Mouse (Mus musculus) megakaryocyte, adult 5-6 weeks (primary cell): ENCODE measurements around the gene Gm45021. TPM values are rescaled to one million over a fixed set of nuclear protein-coding genes. Genes with fewer than 3 reads are reported as not detected.
"Not testable (repeated sequence)": the region's sequence is repeated elsewhere in the genome, so short reads cannot be mapped to it uniquely, and the experiment has no call there.

Source experiments
- ATAC-seq: 2 replicates; pipeline ENCODE4 v1.8.0; 2016; ENCODE audit warnings: mild to moderate bottlenecking, inconsistent platforms; ENCODE audit not compliant: poor library complexity, severe bottlenecking
- total RNA-seq, 2 experiments: library from RNA; stranded (forward) in 1 of 2; stranded (reverse) in 1 of 2; fragments of 153-499, 151-499 nt in 1 of 2; fragments of 221-1000, 200-1000 nt in 1 of 2; gene quantifications; 2 replicates each; pipeline versions ENCODE4 v1.2.3 to v1.2.4; 2015 to 2017

Gm45021 gene
- total RNA-seq, 2 experiments from 2014 or later, result not detected

- no peak for ATAC-seq
These were observed 20.1 kb downstream of the Gm45021 start for GRCm38 (mm10) chr6:48609512-48609911.

GRCm38 (mm10) chr6:48610657-48611056 is 21.2 kb downstream of the Gm45021 start:
- ATAC-seq, result no peak

DNA sequence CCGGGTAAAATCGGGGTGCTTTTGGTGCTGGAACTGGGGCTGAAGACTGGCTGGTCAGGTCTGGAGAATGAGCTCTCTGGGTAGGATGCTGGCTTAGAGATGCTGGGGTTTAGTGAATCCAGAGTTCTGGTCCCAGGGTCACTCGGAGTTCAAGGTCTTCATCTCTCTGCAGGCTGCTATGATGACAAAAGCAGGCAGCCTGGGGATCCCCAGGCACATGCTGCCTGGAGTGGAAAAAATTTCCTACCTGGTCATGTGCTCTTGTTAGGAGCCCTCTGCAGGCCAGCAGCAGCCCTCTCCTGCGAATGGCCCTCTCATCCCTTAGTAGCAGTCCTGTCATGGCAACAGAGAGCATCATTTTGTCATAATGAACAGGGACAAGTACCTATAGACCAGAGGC is 24.1 kb downstream of the Gm45021 start:
- no peak for ATAC-seq

GRCm38 (mm10) chr6:48614756-48615155 is 25.3 kb downstream of the Gm45021 start:
- ATAC-seq, result no peak

DNA sequence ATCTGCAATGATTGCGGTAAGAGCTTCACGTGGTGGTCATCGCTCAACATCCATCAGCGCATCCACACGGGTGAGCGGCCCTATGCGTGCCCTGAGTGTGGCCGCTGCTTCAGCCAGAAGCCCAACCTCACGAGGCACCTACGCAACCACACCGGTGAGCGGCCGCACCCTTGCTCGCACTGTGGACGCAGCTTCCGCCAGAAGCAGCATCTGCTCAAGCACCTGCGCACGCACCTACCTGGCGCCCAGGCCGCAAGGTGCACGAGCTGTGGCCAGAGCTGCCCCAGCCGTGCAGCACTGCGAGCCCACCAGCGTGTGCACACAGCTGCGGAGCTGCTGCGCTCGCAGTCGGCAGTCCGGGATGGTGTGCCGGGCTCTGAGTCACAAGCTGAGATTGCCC is 30.6 kb downstream of the Gm45021 start:
- ATAC-seq, result no peak

GRCm38 (mm10) chr6:48622186-48622843 is 32.9 kb downstream of the Gm45021 start:
- not testable (repeated sequence) for ATAC-seq

- no peak for ATAC-seq
These were observed 34.0 kb downstream of the Gm45021 start for GRCm38 (mm10) chr6:48623460-48623859.

DNA sequence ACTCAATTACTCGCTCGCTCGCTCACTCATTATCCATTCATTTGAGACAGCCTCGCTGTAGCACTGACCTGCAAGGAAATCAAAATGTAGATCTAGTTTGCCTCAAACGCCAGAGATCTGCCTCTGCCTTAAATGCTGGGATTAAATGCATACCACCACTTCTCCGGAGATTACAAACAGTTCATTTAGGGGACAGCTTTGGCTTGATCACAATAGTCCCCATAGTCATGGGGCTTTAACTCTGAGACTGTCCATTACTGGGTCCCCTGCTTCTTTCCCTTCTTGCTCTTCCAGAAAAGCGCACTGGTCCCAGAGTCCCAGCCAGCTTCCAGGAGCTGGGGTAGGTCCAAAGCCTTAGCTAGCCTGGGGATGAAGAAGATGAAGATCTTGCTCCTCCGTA is 37.1 kb downstream of the Gm45021 start, which contains the start of gene AI854703:
TSS of gene AI854703 (plus strand) at position 301 of the 400 bp plus-strand sequence.
- no peak for ATAC-seq

DNA sequence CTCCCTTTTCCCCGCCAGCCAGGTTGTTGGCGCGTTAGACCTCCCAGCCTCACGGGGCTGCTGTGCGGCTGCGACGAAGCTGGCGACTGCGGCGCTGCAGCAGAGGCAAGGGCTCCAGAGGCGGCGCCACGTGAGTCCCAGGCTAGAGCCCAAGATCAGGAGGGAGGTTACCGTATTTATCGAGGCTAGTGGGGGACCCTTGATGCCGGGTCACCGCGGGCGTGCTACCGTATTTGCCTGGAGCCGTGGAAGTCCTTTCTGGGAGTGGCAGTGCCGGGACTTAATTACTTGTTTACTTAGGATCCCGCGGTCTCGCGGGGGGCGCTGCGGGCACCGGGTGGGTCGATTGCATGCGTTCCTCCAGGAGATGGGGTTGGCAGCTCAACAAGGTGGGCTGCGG is 37.6 kb downstream of the Gm45021 start:
- no peak for ATAC-seq

DNA sequence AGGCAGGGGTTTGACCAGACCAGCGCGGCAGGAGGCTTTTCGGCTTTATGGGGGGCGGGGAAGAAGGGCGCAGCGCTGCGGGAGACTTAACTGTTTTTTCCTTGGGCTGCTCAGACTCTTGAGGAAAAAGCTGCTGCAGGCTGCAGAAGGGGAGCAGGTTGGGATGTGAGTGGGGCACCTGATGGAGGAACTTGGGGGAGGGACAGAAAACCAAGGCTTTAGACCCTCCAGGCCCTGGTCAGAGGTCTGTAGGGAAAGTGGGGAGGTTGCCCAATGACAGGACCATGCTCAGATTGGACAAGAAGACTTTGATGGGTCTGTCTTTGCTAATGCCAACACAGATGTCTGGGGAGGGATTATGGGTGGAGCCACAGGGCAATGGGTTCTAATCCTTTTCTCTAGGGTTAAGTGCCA is 38.1 kb downstream of the Gm45021 start:
- ATAC-seq, result no peak

DNA sequence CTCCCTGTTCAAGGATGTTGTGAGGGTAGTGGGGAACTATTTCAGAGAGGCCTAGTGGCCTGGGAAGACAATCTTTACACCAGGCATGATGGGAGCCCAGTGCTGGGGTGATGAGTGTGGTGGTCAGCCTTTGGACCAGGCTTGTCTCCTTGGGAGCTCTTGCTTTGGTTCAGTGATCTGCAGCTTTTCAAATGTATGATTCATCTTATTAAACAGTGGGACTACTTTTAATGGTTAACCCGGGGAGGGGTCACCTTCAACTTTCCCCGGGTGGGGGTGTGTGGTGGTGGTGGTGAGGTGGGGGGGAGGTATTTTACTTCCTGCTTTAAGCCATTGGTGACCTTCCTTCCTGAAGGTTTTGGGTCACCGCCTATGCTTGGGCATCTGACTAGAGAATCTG is 39.0 kb downstream of the Gm45021 start:
- no peak for ATAC-seq

DNA sequence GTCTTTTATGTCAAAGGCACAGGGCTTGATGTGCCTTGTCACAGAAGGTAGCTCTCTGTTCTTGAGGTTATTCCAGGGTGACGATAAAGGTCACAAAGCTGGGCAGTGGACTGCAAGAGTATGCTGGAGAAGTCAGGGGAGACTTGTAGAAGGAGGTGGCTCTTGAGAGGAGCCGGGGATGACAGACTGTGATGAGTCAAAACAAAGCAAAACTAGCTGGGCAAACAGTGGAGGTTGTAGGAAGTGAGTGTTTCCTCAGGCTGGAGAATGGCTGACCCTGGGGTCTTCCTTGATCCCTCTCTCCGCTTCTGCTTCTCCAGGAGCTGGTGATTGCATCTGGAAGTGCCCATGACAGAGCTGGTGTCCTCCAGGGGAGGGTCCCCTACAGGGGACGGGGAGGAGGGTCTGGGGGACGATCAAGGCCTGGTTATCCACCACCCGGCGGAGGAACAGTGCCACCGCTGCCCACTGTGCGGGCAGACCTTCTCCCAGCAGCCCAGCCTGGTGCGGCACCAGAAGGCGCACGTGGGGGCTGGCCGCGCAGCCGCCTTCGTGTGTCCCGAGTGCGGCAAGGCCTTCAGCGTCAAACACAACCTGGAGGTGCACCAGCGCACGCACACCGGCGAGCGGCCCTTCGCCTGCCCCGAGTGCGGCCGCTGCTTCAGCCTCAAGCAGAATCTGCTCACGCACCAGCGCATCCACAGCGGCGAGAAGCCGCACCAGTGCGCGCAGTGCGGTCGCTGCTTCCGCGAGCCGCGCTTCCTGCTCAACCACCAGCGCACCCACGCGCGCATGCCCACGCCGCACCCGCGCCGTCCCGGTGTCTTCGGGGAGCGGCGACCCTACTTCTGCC is 39.6 kb downstream of the Gm45021 start:
- peak; percentile 65 for ATAC-seq

DNA sequence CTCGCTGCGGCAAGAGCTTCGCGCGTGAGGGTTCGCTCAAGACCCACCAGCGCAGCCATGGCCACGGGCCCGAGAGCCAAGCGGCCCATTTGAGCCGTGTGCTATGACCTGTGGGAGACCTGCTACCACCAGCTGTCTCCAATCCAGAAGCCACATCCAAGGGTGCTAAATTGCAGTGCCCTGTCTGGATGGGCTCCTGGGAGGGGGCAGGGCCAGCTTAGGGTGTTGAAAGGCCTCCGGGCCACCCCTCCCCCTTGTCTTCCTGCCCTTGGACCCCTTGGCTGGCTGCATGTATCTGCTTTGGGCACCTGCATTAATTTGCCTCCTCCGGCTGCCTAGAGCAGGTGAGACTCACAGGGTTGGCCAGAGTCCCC is 40.2 kb downstream of the Gm45021 start:
- no peak for ATAC-seq

GRCm38 (mm10) chr6:48630831-48631230 is 41.4 kb downstream of the Gm45021 start:
- no peak for ATAC-seq

- ATAC-seq, result no peak
These were observed 45.7 kb downstream of the Gm45021 start for GRCm38 (mm10) chr6:48635105-48635504.

- ATAC-seq, result no peak
These were observed 47.1 kb downstream of the Gm45021 start for GRCm38 (mm10) chr6:48636515-48636914.

GRCm38 (mm10) chr6:48637811-48638500 is 48.5 kb downstream of the Gm45021 start:
- no peak for ATAC-seq

DNA sequence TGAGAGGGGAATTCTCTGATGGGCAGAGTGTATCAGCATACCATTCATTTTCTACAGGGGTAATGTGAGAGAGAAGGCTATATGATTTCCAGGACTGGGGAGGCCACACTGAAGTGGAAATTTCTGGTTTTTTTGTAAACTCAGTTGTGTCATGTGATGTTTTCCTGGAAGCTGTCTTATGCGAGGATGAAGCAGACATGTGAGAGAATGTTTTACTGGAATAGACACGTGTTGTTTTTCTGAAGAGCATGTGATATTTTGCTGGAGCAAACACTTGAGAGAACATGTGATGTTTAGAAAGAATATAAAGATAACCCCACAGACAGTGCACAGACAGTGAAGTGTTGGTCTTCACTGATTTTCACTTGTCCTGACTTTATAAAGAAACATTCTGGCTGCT is 49.1 kb downstream of the Gm45021 start:
- no peak for ATAC-seq

GRCm38 (mm10) chr6:48641391-48641790 is 52.0 kb downstream of the Gm45021 start:
- no peak for ATAC-seq

- ATAC-seq, result no peak
These were observed 53.4 kb downstream of the Gm45021 start for GRCm38 (mm10) chr6:48642764-48643292.

DNA sequence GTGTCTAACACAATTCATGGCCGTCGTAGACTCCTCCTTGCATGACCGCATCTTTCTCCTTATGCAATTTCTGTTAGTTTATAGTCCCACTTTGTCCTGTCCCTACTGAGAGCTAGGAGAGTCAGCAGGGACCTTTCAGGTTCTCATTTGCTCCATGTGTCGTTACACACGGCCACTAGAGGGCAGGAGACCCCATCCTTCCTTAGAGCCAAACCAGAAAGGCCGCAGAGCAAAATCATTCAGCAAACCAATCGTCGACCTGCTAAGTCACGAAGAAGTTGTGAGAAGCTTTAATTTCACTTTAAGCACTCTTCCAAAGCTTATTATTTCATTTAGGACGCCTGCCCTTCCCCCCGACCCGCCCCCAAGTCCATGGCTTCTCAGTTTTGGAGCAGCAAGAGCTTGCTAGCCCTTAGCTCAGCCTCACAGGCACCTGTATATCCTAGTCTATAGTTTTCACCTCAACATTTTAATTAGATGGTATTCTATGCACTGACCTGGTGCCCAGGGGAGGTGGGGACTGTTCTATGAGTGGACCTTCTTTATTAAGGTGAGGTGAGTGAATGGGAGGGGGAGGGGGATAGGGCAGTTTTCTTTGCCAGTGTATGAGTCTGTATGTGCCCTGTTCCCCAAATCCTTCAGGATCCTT is 56.4 kb downstream of the Gm45021 start:
- ATAC-seq, result peak; percentile 84
